Mouse (Mus musculus): ENCODE data around the gene Strap. TPM values are rescaled to one million over a fixed set of nuclear protein-coding genes. Genes with fewer than 3 reads are reported as not detected.

Gene Strap
- total RNA-seq, 1 experiment: 109 TPM

DNA sequence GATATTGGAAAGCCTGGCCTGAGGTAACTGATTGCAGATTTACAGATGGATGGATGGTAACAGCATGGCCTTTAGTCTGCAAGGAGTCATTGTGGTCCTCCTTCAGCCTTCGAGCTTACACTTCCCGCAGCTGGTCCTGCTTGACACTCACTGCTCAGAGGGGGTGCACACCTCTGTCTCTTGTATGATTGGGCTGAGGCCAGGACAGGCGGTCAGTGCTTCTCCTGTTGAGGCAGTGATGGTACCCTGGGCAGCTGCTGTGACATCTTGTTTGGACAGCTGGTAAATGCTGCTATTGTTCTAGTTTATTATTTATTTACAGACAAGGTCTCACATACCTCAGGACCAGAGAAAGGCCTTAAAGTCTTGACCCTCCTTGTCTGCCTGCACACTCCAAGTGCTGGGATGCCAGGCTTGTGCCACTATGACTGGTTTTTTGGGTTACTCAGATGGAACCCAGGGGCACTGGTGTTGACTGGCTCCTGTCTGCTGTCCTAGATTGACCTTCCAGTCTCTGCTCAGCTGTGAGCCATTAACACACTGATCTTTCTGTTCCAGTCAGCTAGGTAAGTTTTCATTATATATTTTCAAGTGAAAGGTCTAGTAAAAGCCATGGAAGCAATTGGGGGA lies 36.9 kb downstream of the Strap start:
- no peaks in the 10 kb centered on the region for H3K36me3 ChIP-seq (ENCODE audit: control insufficient read depth, insufficient read depth, low read length, poor library complexity, severe bottlenecking)
- H3K9ac ChIP-seq (ENCODE audit: insufficient read depth, low read depth, low read length, poor library complexity, severe bottlenecking): no peak overlapping the region
- in situ Hi-C loops (cut with MboI; ENCODE audit: low sequenced_read_pairs in 2 of 2, unreplicated experiment in 2 of 2): no loop called here
- H3K4me1 ChIP-seq (ENCODE audit: control insufficient read depth in 2 of 2, insufficient read depth in 2 of 2, low read length in 2 of 2, poor library complexity in 1 of 2): peaks cover 4 to 11% of the 10 kb centered on the region in 2 experiments; a peak in 2 of 4 replicates
- no peak overlapping the region for H3K4me3 ChIP-seq (ENCODE audit: insufficient read depth in 1 of 2, low read depth in 1 of 2, low read length in 2 of 2, poor library complexity in 1 of 2, severe bottlenecking in 1 of 2)
- no peaks in the 10 kb centered on the region for H3K9me3 ChIP-seq (ENCODE audit: control insufficient read depth, insufficient read depth, low read depth, low read length)
- no peak overlapping the region for H3K27ac ChIP-seq (ENCODE audit: insufficient read depth, low read depth, low read length, poor library complexity, severe bottlenecking)
- no peak for TF ChIP-seq ZNF384 (IDR thresholded peaks at IDR 0.05; ENCODE audit: low read depth, low read length)
- TF ChIP-seq ZC3H11A (IDR thresholded peaks at IDR 0.05; ENCODE audit: borderline replicate concordance, low read depth, low read length): no peak
- TF ChIP-seq HCFC1 (IDR thresholded peaks at IDR 0.05; ENCODE audit: borderline replicate concordance, insufficient read depth, low read length): no peak
- TF ChIP-seq MAFK (IDR thresholded peaks at IDR 0.05; ENCODE audit: insufficient read depth, low read depth, low read length): no peak
- TF ChIP-seq CHD2 (IDR thresholded peaks at IDR 0.05; ENCODE audit: low read depth, low read length): no peak
- DNase-seq (ENCODE audit: low read depth, low spot score): no peak

- Histone ChIP-seq H3K9me3 (ENCODE audit: control insufficient read depth, insufficient read depth, low read depth, low read length) (no peaks in the 10 kb centered on the region), H3K4me1 (ENCODE audit: control insufficient read depth in 2 of 2, insufficient read depth in 2 of 2, low read length in 2 of 2, poor library complexity in 1 of 2) (peaks cover 4 to 11% of the 10 kb centered on the region in 2 experiments; a peak in 2 of 4 replicates), H3K4me3 (ENCODE audit: insufficient read depth in 1 of 2, low read depth in 1 of 2, low read length in 2 of 2, poor library complexity in 1 of 2, severe bottlenecking in 1 of 2) (no peak overlapping the region), H3K36me3 (ENCODE audit: control insufficient read depth, insufficient read depth, low read length, poor library complexity, severe bottlenecking) (no peaks in the 10 kb centered on the region), H3K9ac (ENCODE audit: insufficient read depth, low read depth, low read length, poor library complexity, severe bottlenecking) (no peak overlapping the region), H3K27ac (ENCODE audit: insufficient read depth, low read depth, low read length, poor library complexity, severe bottlenecking) (no peak overlapping the region)
- DNase-seq (ENCODE audit: low read depth, low spot score): no peak
- TF ChIP-seq ZC3H11A (IDR thresholded peaks at IDR 0.05; ENCODE audit: borderline replicate concordance, low read depth, low read length): no peak
- TF ChIP-seq ZNF384 (IDR thresholded peaks at IDR 0.05; ENCODE audit: low read depth, low read length): no peak
- no peak for TF ChIP-seq CHD2 (IDR thresholded peaks at IDR 0.05; ENCODE audit: low read depth, low read length)
- no peak for TF ChIP-seq HCFC1 (IDR thresholded peaks at IDR 0.05; ENCODE audit: borderline replicate concordance, insufficient read depth, low read length)
- no peak for TF ChIP-seq MAFK (IDR thresholded peaks at IDR 0.05; ENCODE audit: insufficient read depth, low read depth, low read length)
- in situ Hi-C loops (cut with MboI; ENCODE audit: low sequenced_read_pairs in 2 of 2, unreplicated experiment in 2 of 2): no loop called here
These were observed 38.2 kb downstream of the Strap start for GRCm38 (mm10) chr6:137772918-137773636.

- Histone ChIP-seq H3K9me3 (ENCODE audit: control insufficient read depth, insufficient read depth, low read depth, low read length) (no peaks in the 10 kb centered on the region), H3K4me1 (ENCODE audit: control insufficient read depth in 2 of 2, insufficient read depth in 2 of 2, low read length in 2 of 2, poor library complexity in 1 of 2) (peaks cover 4 to 11% of the 10 kb centered on the region in 2 experiments; a peak in 2 of 4 replicates), H3K9ac (ENCODE audit: insufficient read depth, low read depth, low read length, poor library complexity, severe bottlenecking) (no peak overlapping the region), H3K4me3 (ENCODE audit: insufficient read depth in 1 of 2, low read depth in 1 of 2, low read length in 2 of 2, poor library complexity in 1 of 2, severe bottlenecking in 1 of 2) (no peak overlapping the region), H3K27ac (ENCODE audit: insufficient read depth, low read depth, low read length, poor library complexity, severe bottlenecking) (no peak overlapping the region), H3K36me3 (ENCODE audit: control insufficient read depth, insufficient read depth, low read length, poor library complexity, severe bottlenecking) (no peaks in the 10 kb centered on the region)
- no peak for DNase-seq (ENCODE audit: low read depth, low spot score)
- in situ Hi-C loops (cut with MboI; ENCODE audit: low sequenced_read_pairs in 2 of 2, unreplicated experiment in 2 of 2): no loop called here
- TF ChIP-seq ZNF384 (IDR thresholded peaks at IDR 0.05; ENCODE audit: low read depth, low read length) (no peak), HCFC1 (IDR thresholded peaks at IDR 0.05; ENCODE audit: borderline replicate concordance, insufficient read depth, low read length) (no peak)
These were observed 38.8 kb downstream of the Strap start for GRCm38 (mm10) chr6:137773637-137774028.

- TF ChIP-seq CHD2 (IDR thresholded peaks at IDR 0.05; ENCODE audit: low read depth, low read length) (no peak), HCFC1 (IDR thresholded peaks at IDR 0.05; ENCODE audit: borderline replicate concordance, insufficient read depth, low read length) (no peak), MAFK (IDR thresholded peaks at IDR 0.05; ENCODE audit: insufficient read depth, low read depth, low read length) (no peak), ZC3H11A (IDR thresholded peaks at IDR 0.05; ENCODE audit: borderline replicate concordance, low read depth, low read length) (no peak), ZNF384 (IDR thresholded peaks at IDR 0.05; ENCODE audit: low read depth, low read length) (no peak)
- no peak overlapping the region for H3K9ac ChIP-seq (ENCODE audit: insufficient read depth, low read depth, low read length, poor library complexity, severe bottlenecking)
- peaks cover 4 to 11% of the 10 kb centered on the region in 2 experiments; a peak in 2 of 4 replicates for H3K4me1 ChIP-seq (ENCODE audit: control insufficient read depth in 2 of 2, insufficient read depth in 2 of 2, low read length in 2 of 2, poor library complexity in 1 of 2)
- H3K36me3 ChIP-seq (ENCODE audit: control insufficient read depth, insufficient read depth, low read length, poor library complexity, severe bottlenecking): no peaks in the 10 kb centered on the region
- H3K9me3 ChIP-seq (ENCODE audit: control insufficient read depth, insufficient read depth, low read depth, low read length): no peaks in the 10 kb centered on the region
- DNase-seq (ENCODE audit: low read depth, low spot score): no peak
- in situ Hi-C loops (cut with MboI; ENCODE audit: low sequenced_read_pairs in 2 of 2, unreplicated experiment in 2 of 2): no loop called here
- H3K27ac ChIP-seq (ENCODE audit: insufficient read depth, low read depth, low read length, poor library complexity, severe bottlenecking): no peak overlapping the region
- no peak overlapping the region for H3K4me3 ChIP-seq (ENCODE audit: insufficient read depth in 1 of 2, low read depth in 1 of 2, low read length in 2 of 2, poor library complexity in 1 of 2, severe bottlenecking in 1 of 2)
These were observed 39.3 kb downstream of the Strap start for GRCm38 (mm10) chr6:137774166-137774565.
